Mouse (Mus musculus): ENCODE measurements around the gene Ctsd. TPM values are rescaled to one million over a fixed set of nuclear protein-coding genes. Genes with fewer than 3 reads are reported as not detected.
A peak's percentile ranks its signal among the peaks of the same experiment; 100 is the strongest.

The Ctsd gene
- total and polyA plus RNA-seq, 2 experiments from 2014 or later: 338 to 366 TPM

DNA sequence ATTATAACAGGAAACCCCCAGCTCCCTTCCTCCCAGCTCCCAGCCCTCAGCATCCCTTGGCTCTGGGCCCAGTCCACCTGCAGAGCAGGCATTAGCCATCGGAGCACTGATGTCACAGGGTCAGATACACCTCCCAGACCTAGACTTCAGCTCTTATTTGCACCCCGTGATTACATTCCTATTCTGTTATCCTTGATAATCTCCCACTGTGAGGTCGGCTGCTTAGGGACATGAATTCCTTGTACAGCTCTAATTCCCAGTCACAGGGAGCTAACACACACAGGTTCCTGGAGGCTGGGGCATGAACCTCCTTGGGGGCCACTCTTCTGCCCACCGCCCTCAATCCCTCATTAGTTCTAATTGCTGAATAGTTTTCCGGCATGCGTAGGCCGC, 12.9 kb upstream of the Ctsd start:
- H3K9me3 ChIP-seq (ENCODE audit: low read length): no peaks in the 10 kb centered on the region
- H3K4me1 ChIP-seq (ENCODE audit: insufficient read depth): no peaks in the 10 kb centered on the region
- no peak overlapping the region for H3K4me3 ChIP-seq (ENCODE audit: low read depth, low read length)
- no peak for DNase-seq
- H3K9ac ChIP-seq: no peak overlapping the region
- no peak overlapping the region for H3K27ac ChIP-seq (ENCODE audit: low read depth, low read length)
- no peak for TF ChIP-seq CTCF (IDR thresholded peaks at IDR 0.05; ENCODE audit: low read depth)
- no peak overlapping the region for H3K4me2 ChIP-seq (ENCODE audit: low read depth)
- no peaks in the 10 kb centered on the region for H3K27me3 ChIP-seq (ENCODE audit: insufficient read depth, low read length)
- no peaks in the 10 kb centered on the region for H3K36me3 ChIP-seq (ENCODE audit: insufficient read depth)
- ATAC-seq: no peak
- 10% methylated on average over 7 of the region's 7 CpGs for WGBS

DNA sequence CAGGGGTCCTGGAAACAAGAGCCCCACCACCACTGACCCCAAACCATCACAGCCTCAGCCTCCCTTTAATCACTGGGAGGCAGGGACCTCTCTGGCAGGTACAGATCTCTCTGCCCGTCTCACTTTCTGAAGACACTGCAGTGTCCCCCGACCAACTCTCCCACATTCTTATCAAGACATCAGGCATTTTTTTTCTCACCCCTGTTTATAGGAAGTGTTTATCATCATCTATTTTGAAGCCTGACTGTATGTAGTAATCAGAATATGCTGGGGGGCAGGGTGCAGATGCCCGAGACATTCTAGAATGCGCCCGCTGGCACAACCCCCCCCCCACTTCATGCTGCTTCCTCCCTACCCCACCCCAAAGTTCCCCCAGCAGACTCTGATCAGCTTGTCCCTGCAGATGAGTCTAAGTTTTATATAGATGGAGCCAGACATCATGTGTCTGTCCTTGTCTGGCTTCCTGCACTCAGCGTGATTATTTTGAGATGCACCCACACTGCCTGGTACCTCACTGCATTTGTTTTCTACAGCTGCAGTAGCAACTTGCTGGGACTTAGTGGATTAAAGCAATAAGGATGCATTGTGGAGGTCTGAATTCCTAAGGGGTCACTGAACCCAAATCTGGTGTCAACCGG, 12.4 kb upstream of the Ctsd start:
- Histone ChIP-seq H3K36me3 (ENCODE audit: insufficient read depth) (no peaks in the 10 kb centered on the region), H3K27ac (ENCODE audit: low read depth, low read length) (no peak overlapping the region), H3K27me3 (ENCODE audit: insufficient read depth, low read length) (no peaks in the 10 kb centered on the region), H3K4me3 (ENCODE audit: low read depth, low read length) (no peak overlapping the region), H3K4me1 (ENCODE audit: insufficient read depth) (no peaks in the 10 kb centered on the region), H3K9me3 (ENCODE audit: low read length) (no peaks in the 10 kb centered on the region), H3K9ac (no peak overlapping the region), H3K4me2 (ENCODE audit: low read depth) (no peak overlapping the region)
- WGBS: 45% methylated on average over 7 of the region's 7 CpGs
- DNase-seq (no peak), ATAC-seq (peak; percentile 58)
- no peak for TF ChIP-seq CTCF (IDR thresholded peaks at IDR 0.05; ENCODE audit: low read depth)

DNA sequence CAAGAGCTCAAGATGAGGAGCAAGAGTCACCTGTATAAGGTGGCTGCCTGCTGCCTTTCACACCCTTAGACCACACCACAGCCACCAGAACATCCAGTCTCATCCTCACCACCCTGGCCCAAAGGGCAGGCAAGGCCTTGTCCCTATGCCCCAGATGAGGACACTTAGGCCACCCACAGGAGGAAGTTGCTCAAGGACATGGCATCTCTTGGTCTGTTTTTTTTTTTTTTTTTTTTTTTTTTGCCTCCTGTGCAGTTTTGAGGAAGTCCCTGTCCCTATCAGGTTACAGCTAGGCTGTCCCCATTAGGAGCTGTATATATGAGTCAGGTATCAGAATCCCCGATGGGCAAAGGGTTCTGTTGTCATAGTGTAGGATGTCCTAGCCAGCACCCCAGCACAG, 11.4 kb upstream of the Ctsd start:
- Histone ChIP-seq H3K27me3 (ENCODE audit: insufficient read depth, low read length) (no peaks in the 10 kb centered on the region), H3K9me3 (ENCODE audit: low read length) (no peaks in the 10 kb centered on the region), H3K36me3 (ENCODE audit: insufficient read depth) (no peaks in the 10 kb centered on the region), H3K4me1 (ENCODE audit: insufficient read depth) (no peaks in the 10 kb centered on the region), H3K27ac (ENCODE audit: low read depth, low read length) (no peak overlapping the region), H3K9ac (no peak overlapping the region), H3K4me3 (ENCODE audit: low read depth, low read length) (no peak overlapping the region), H3K4me2 (ENCODE audit: low read depth) (no peak overlapping the region)
- TF ChIP-seq CTCF (IDR thresholded peaks at IDR 0.05; ENCODE audit: low read depth): no peak
- 88% methylated on average over 1 of the region's 1 CpGs for WGBS
- ATAC-seq (no peak), DNase-seq (no peak)

DNA sequence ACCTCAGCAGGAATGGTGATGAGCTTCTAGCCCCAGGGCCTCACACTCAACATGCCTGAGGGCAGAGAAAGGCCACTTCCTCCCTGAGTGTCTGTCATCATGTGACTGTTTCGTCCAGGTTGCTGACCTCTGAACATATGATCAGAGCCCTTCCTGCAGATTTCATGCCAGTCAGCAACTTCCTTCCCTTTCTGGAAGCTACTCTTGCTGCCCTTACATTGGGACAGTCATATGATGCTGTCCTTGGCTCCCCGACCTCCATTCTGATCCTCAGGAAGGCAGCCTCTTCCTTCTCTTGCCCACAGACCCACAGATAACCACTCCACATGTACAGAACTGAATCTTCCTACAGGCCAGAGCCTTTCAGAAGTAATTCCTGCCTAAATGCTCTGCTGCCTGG, 10.2 kb upstream of the Ctsd start:
- Histone ChIP-seq H3K9ac (no peak overlapping the region), H3K27ac (ENCODE audit: low read depth, low read length) (no peak overlapping the region), H3K4me3 (ENCODE audit: low read depth, low read length) (no peak overlapping the region), H3K27me3 (ENCODE audit: insufficient read depth, low read length) (no peaks in the 10 kb centered on the region), H3K4me1 (ENCODE audit: insufficient read depth) (no peaks in the 10 kb centered on the region), H3K4me2 (ENCODE audit: low read depth) (no peak overlapping the region), H3K9me3 (ENCODE audit: low read length) (no peaks in the 10 kb centered on the region), H3K36me3 (ENCODE audit: insufficient read depth) (no peaks in the 10 kb centered on the region)
- DNase-seq (no peak), ATAC-seq (no peak)
- WGBS: 69% methylated on average over 2 of the region's 2 CpGs
- TF ChIP-seq CTCF (IDR thresholded peaks at IDR 0.05; ENCODE audit: low read depth): no peak

DNA sequence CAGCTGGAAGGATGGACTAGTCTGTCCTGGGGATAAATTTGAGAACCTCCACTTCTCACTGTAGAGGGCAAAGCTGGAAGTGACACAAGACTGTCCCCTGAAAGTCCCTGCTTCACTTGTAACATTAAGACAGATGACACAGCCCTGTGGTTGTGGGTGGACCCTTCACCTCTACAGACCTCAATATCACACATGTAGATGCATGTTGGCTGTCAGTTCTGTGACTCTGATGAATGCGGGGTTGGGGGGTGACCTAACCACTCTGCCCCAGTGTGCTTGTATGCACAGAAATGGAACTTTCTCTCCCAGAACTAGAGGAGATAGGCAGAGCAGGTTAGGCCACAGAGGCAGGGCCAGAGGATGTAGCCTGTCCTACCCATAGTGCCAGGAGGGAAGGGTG, 8.8 kb upstream of the Ctsd start:
- H3K4me2 ChIP-seq (ENCODE audit: low read depth): no peak overlapping the region
- H3K4me3 ChIP-seq (ENCODE audit: low read depth, low read length): no peak overlapping the region
- H3K27me3 ChIP-seq (ENCODE audit: insufficient read depth, low read length): no peaks in the 10 kb centered on the region
- H3K36me3 ChIP-seq (ENCODE audit: insufficient read depth): no peaks in the 10 kb centered on the region
- DNase-seq (no peak), ATAC-seq (no peak)
- no peak for TF ChIP-seq CTCF (IDR thresholded peaks at IDR 0.05; ENCODE audit: low read depth)
- no peaks in the 10 kb centered on the region for H3K4me1 ChIP-seq (ENCODE audit: insufficient read depth)
- WGBS: 96% methylated on average over 1 of the region's 1 CpGs
- no peaks in the 10 kb centered on the region for H3K9me3 ChIP-seq (ENCODE audit: low read length)
- no peak overlapping the region for H3K9ac ChIP-seq
- no peak overlapping the region for H3K27ac ChIP-seq (ENCODE audit: low read depth, low read length)

DNA sequence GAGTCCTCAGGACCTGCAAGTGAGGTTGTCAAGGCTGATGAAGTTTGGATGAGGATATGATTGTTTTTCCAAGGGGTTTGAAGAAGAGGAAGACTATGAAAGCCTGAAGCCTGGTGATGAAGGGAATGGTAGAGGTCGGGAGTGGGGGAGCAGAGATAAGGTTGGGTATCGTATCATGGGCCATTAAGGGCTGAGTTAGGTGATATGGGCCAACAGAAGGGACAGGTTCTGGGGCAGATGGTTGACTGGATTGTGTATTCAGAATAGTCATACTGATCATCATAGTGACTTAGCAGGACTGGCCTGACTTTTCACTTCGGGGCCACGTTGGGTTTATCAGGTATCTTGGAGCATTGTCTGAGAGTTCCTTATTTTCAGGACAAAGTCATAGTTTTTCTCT, 7.6 kb upstream of the Ctsd start:
- WGBS: 89% methylated on average over 4 of the region's 4 CpGs
- Histone ChIP-seq H3K4me2 (ENCODE audit: low read depth) (no peak overlapping the region), H3K9me3 (ENCODE audit: low read length) (no peaks in the 10 kb centered on the region), H3K4me3 (ENCODE audit: low read depth, low read length) (no peak overlapping the region), H3K27me3 (ENCODE audit: insufficient read depth, low read length) (no peaks in the 10 kb centered on the region), H3K36me3 (ENCODE audit: insufficient read depth) (no peaks in the 10 kb centered on the region), H3K4me1 (ENCODE audit: insufficient read depth) (no peaks in the 10 kb centered on the region), H3K27ac (ENCODE audit: low read depth, low read length) (no peak overlapping the region), H3K9ac (no peak overlapping the region)
- no peak for DNase-seq
- no peak for ATAC-seq
- TF ChIP-seq CTCF (IDR thresholded peaks at IDR 0.05; ENCODE audit: low read depth): no peak

DNA sequence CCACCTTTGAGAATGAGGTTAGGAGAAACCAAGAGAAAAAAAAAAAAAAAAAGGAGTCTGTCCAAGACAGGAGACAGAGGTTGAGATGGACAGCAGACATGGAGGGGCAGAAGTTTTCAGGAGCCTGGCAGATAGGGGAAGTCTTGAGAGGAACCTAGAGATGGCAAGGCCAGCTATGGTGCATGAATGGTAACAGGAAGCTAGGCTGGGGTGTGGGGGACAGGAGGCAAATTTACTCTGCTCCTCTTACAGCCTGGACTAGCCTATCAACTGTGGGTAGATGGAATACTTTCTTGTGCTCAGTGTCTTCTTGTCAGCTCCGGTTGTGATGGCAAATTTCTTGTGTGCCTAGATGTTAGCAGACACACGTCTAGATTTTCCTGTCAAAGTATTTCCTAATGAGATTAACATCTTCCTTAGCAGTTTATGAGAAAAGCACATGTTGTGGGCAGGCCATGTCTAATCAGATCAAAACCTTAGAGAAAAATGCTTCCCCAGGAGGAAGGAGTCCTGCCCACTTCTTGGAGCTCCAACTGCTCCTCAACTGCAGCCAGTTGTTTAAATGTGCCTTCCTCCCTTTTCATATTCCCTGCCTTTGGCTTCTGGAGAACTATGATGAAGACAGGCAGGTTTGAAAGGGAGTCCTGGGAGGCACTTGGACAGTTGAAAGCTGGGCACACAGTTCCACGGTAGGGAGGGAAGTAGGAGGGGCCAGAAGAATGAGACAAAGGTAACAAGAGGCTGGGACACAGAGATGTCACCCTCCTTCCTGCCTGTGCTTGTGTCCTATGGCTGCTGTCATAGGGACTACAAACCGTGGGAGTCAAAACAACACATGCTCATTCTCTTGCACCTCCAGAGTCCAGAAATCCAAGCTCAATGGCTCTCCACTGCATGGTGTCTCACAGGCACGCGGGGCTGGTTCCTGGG, 6.7 kb upstream of the Ctsd start:
- no peaks in the 10 kb centered on the region for H3K36me3 ChIP-seq (ENCODE audit: insufficient read depth)
- no peak for ATAC-seq
- no peaks in the 10 kb centered on the region for H3K9me3 ChIP-seq (ENCODE audit: low read length)
- H3K4me3 ChIP-seq (ENCODE audit: low read depth, low read length): no peak overlapping the region
- H3K4me2 ChIP-seq (ENCODE audit: low read depth): no peak overlapping the region
- no peak overlapping the region for H3K27ac ChIP-seq (ENCODE audit: low read depth, low read length)
- H3K4me1 ChIP-seq (ENCODE audit: insufficient read depth): no peaks in the 10 kb centered on the region
- 74% methylated on average over 6 of the region's 6 CpGs for WGBS
- H3K9ac ChIP-seq: no peak overlapping the region
- H3K27me3 ChIP-seq (ENCODE audit: insufficient read depth, low read length): no peaks in the 10 kb centered on the region
- no peak for DNase-seq
- no peak for TF ChIP-seq CTCF (IDR thresholded peaks at IDR 0.05; ENCODE audit: low read depth)
